Mouse (Mus musculus): Measurements from ENCODE around the gene Pold2.

- TF ChIP-seq CTCF (conservative IDR thresholded peaks at IDR 0.05; ENCODE audit: insufficient read depth, insufficient read length, low read depth, low read length) (no peak), POLR2A (IDR thresholded peaks at IDR 0.05; ENCODE audit: low read depth, low read length) (no peak)
Measured at GRCm38 (mm10) chr11:5882518-5882917, 4.4 kb upstream of the Pold2 start.

Measured in kidney, adult 2 months (tissue).